Mouse (Mus musculus) olfactory bulb, adult 2 months (tissue): ENCODE measurements around the gene Lmo2.

Experiments used
- CTCF ChIP-seq: fragments of 200-500 bp; IDR thresholded peaks from 2 replicates; pipeline ENCODE4 v1.5.1; 2012; ENCODE audit warnings: low read depth, mild to moderate bottlenecking, low read length, moderate library complexity; ENCODE audit not compliant: insufficient read depth
- POLR2A ChIP-seq: fragments of 200-500 bp; IDR thresholded peaks from 2 replicates; pipeline ENCODE4 v1.6.1; 2012; ENCODE audit warnings: mild to moderate bottlenecking, low read depth, low read length, moderate library complexity; ENCODE audit not compliant: insufficient read depth

DNA sequence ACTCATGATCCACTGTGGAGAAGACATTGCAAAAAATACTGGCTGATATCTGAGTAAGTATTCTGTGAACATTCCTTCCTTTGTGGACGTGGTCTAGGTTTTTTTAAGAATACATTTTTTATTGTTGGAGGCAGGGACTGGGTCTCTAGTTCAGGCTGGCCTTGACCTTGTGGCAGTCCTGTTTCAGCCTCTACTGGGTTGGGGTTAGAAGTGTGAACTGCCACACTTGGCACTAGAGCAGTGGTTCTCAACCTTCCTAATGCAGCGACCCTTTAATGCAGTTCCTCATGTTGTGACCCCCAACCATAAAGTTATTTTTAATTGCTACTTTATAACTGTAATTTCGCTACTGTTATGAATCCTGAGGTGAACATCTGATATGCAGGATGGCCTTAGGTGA lies 72.6 kb downstream of the Lmo2 start:
- TF ChIP-seq CTCF (no peak), POLR2A (no peak)
